Mouse (Mus musculus): Measurements from ENCODE around the gene Gm12216. TPM values are rescaled to one million over a fixed set of nuclear protein-coding genes. Genes with fewer than 3 reads are reported as not detected.

The Gm12216 gene
- total RNA-seq, 2 experiments from 2014 or later, result 1.9 to 2.0 TPM

GRCm38 (mm10) chr11:53757612-53758011 lies 101.4 kb downstream of the Gm12216 start:
- DNase-seq, result no peak
- intact Hi-C loops (cut with DNase I), result loop anchor here (1.0 kb wide), 1 partner anchor 93 kb away; no protein-coding TSS in a partner anchor

GRCm38 (mm10) chr11:53755011-53755595 lies 104.0 kb downstream of the Gm12216 start:
- DNase-seq, result no peak
- intact Hi-C loops (cut with DNase I), result no loop called here

GRCm38 (mm10) chr11:53749716-53750352 lies 109.2 kb downstream of the Gm12216 start:
- no peak for DNase-seq
- intact Hi-C loops (cut with DNase I), result loop anchor here (5.0 kb wide), 1 partner anchor 512 kb away; no protein-coding TSS in a partner anchor

- intact Hi-C loops (cut with DNase I), result loop anchor here (5.0 kb wide), 1 partner anchor 513 kb away; no protein-coding TSS in a partner anchor
- DNase-seq, result no peak
Measured at GRCm38 (mm10) chr11:53749306-53749705, 109.8 kb downstream of the Gm12216 start.

- DNase-seq, result no peak
- intact Hi-C loops (cut with DNase I), result loop anchor here (5.0 kb wide), 1 partner anchor 514 kb away; no protein-coding TSS in a partner anchor
Measured at GRCm38 (mm10) chr11:53748614-53749013, 110.4 kb downstream of the Gm12216 start.

- intact Hi-C loops (cut with DNase I), result loop anchor here (5.0 kb wide), 1 partner anchor 514 kb away; no protein-coding TSS in a partner anchor
- no peak for DNase-seq
Measured at GRCm38 (mm10) chr11:53747985-53748384, 111.1 kb downstream of the Gm12216 start.

GRCm38 (mm10) chr11:53745260-53745659 lies 113.8 kb downstream of the Gm12216 start:
- intact Hi-C loops (cut with DNase I), result loop anchor here (5.0 kb wide), 1 partner anchor 517 kb away; no protein-coding TSS in a partner anchor
- no peak for DNase-seq

- intact Hi-C loops (cut with DNase I), result loop anchor here (5.0 kb wide), 1 partner anchor 235 kb away; no protein-coding TSS in a partner anchor
- DNase-seq, result peak; percentile 28 to 38
Measured at GRCm38 (mm10) chr11:53742353-53742752, 116.7 kb downstream of the Gm12216 start.

GRCm38 (mm10) chr11:53737573-53737946 lies 121.5 kb downstream of the Gm12216 start:
- peak; percentile 71 to 81 for DNase-seq
- intact Hi-C loops (cut with DNase I), result loop anchor here (1.0 to 2.0 kb wide), 2 partner anchors 113 to 267 kb away; partner anchors contain the start of gene Gm9837

- intact Hi-C loops (cut with DNase I), result loop anchor here (1.0 to 2.0 kb wide), 2 partner anchors 113 to 266 kb away; partner anchors contain the start of gene Gm9837
- peak; percentile 76 to 86 for DNase-seq
Measured at GRCm38 (mm10) chr11:53736771-53737572, 122.1 kb downstream of the Gm12216 start.

GRCm38 (mm10) chr11:53735682-53736245 lies 123.3 kb downstream of the Gm12216 start:
- intact Hi-C loops (cut with DNase I), result loop anchor here (2.0 kb wide), 1 partner anchor 265 kb away; the partner anchor contains the start of gene Gm9837
- DNase-seq, result peak; percentile 68 to 77

GRCm38 (mm10) chr11:53734970-53735681 lies 123.9 kb downstream of the Gm12216 start:
- intact Hi-C loops (cut with DNase I), result no loop called here
- no peak for DNase-seq

- no peak for DNase-seq
- intact Hi-C loops (cut with DNase I), result no loop called here
Measured at GRCm38 (mm10) chr11:53734431-53734830, 124.6 kb downstream of the Gm12216 start.

GRCm38 (mm10) chr11:53733824-53734223 lies 125.2 kb downstream of the Gm12216 start:
- no peak for DNase-seq
- intact Hi-C loops (cut with DNase I), result no loop called here

Small RNA genes lying within 50 kb of the gene (microRNA-seq; reads per million reads assigned to microRNA genes)
- gene Mir7671, result 0 to 0.35 reads per million in 2 experiments

Other genes with a start within 250 kb of the Gm12216 start
- not detected for gene Il4, start 240.6 kb downstream of the Gm12216 start, total RNA-seq (2021)
- gene Il13, start 224.6 kb downstream of the Gm12216 start, total RNA-seq (2021), result not detected
- gene Rad50, start 151.9 kb downstream of the Gm12216 start, total RNA-seq (2021), result 10 to 100 TPM in 1 of 2 experiments, 1 to 10 TPM in 1; 10.0 to 11.2 TPM
- not detected for gene Il5, start 138.5 kb downstream of the Gm12216 start, total RNA-seq (2021)
- gene Irf1, start 89.2 kb downstream of the Gm12216 start, total RNA-seq (2021), result 10 to 100 TPM; 15.3 to 18.4 TPM
- gene Gm17334, start 86.1 kb downstream of the Gm12216 start, total RNA-seq (2021), result under 1 TPM in 1 of 2 experiments, not detected in 1; 0.30 TPM
- gene Slc22a5, start 32.4 kb upstream of the Gm12216 start, total RNA-seq (2021), result 10 to 100 TPM; 18.3 to 20.9 TPM
- 1 to 10 TPM; 2.1 to 2.2 TPM for gene Slc22a21, start 121.1 kb upstream of the Gm12216 start, total RNA-seq (2021)
- gene Slc22a4, start 168.8 kb upstream of the Gm12216 start, total RNA-seq (2021), result 1 to 10 TPM; 1.9 to 2.2 TPM
- gene Pdlim4, start 209.8 kb upstream of the Gm12216 start, total RNA-seq (2021), result 10 to 100 TPM; 23.4 to 28.2 TPM
- 10 to 100 TPM; 36.8 to 37.0 TPM for gene P4ha2, start 240.8 kb upstream of the Gm12216 start, total RNA-seq (2021)